In the genomic region with DNA sequence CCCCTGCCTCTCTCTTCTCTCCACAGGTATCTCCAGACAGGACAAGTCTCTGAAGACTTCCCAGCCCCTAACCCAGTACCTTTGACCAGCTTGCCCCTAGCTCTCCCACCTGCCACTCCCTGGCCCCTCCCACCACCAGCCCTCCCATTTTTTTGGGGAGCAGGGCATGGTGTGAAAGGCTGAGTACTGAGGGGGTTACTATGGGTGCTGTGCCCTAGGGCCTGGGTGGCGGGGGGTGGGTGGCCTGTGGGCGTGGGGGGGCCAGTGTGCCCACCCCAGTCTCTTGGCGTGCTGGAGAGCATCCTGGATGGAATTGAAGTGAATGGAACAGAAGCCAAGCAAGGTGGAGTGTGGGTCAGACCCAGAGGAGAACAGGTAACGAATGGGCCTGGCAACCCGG, we compare ENCODE assay signal across 11 mouse cellular contexts. TPM values are rescaled to one million over a fixed set of nuclear protein-coding genes. Genes with fewer than 3 reads are reported as not detected.
DNase-seq lines count a peak whose midpoint lies in the region; ATAC-seq lines count a peak whose summit lies in the region.
"Had no signal": no experiment of that assay in that cellular context is flagged by ENCODE, and none has a peak within 500 bp of the region (broad histone marks: within the 10 kb centered on the region; RNA-seq: fewer than 3 reads in every experiment).

No protein-coding gene starts in this region.

- peak overlapping the region; percentile 35; the same call in 1 of the 2 replicates for H3K27ac ChIP-seq in forebrain, embryonic 10.5 days
- no peak overlapping the region for H3K27ac ChIP-seq in forebrain, embryonic 11.5 days (ENCODE audit: low read depth, low read length)
- 0 out of 2 replicates have a peak overlapping the region, but pooled peaks have one; percentile 9 for H3K27ac ChIP-seq in kidney, embryonic 15.5 days
- no peak overlapping the region; the same call in 1 of the 2 replicates for H3K27ac ChIP-seq in midbrain, embryonic 16.5 days (ENCODE audit: low read length)
- no peak overlapping the region for H3K27ac ChIP-seq in midbrain, embryonic 14.5 days (replicated peaks; ENCODE audit: low read depth, low read length)
- H3K27ac ChIP-seq: embryonic facial prominence, embryonic 12.5 days had no signal

- DNase-seq in forebrain, embryonic 10.5 days (ENCODE audit: extremely low spot score, low spot score): no peak
- no peak for DNase-seq in forebrain, embryonic 11.5 days (ENCODE audit: low spot score)
- no peak for DNase-seq in kidney, postnatal 14 days
- no peak for DNase-seq in midbrain, embryonic 14.5 days
- DNase-seq in frontal cortex, postnatal 25 days (ENCODE audit: low spot score in 2 of 2): no peak
- DNase-seq in embryo, embryonic 10.5 days (ENCODE audit: low spot score): no peak
- DNase-seq: B cell, adult 2 months had no signal

- peaks cover 60% of the 10 kb centered on the region for H3K4me1 ChIP-seq in forebrain, embryonic 10.5 days
- peaks cover 35% of the 10 kb centered on the region for H3K4me1 ChIP-seq in forebrain, embryonic 11.5 days (replicated peaks; ENCODE audit: control insufficient read depth, insufficient read depth, low read length)
- H3K4me1 ChIP-seq in kidney, embryonic 15.5 days: peaks cover 73% of the 10 kb centered on the region
- peaks cover 66% of the 10 kb centered on the region for H3K4me1 ChIP-seq in midbrain, embryonic 16.5 days (ENCODE audit: control insufficient read depth, insufficient read depth, low read length)
- H3K4me1 ChIP-seq in midbrain, embryonic 14.5 days (ENCODE audit: control insufficient read depth, insufficient read depth, low read length): peaks cover 53% of the 10 kb centered on the region

- no peaks in the 10 kb centered on the region for H3K9me3 ChIP-seq in forebrain, embryonic 10.5 days
- no peaks in the 10 kb centered on the region for H3K9me3 ChIP-seq in forebrain, embryonic 11.5 days (ENCODE audit: control insufficient read depth, low read length)
- H3K9me3 ChIP-seq in kidney, embryonic 15.5 days (replicated peaks): no peaks in the 10 kb centered on the region
- no peaks in the 10 kb centered on the region for H3K9me3 ChIP-seq in midbrain, embryonic 16.5 days (replicated peaks; ENCODE audit: control insufficient read depth, low read length, poor library complexity, severe bottlenecking)
- no peaks in the 10 kb centered on the region for H3K9me3 ChIP-seq in midbrain, embryonic 14.5 days (ENCODE audit: control insufficient read depth, low read length)
- H3K9me3 ChIP-seq: embryonic facial prominence, embryonic 12.5 days had no signal

- H3K27me3 ChIP-seq in forebrain, embryonic 10.5 days (ENCODE audit: poor library complexity, severe bottlenecking): peaks cover 7% of the 10 kb centered on the region; the same call in 1 of the 2 replicates
- no peaks in the 10 kb centered on the region for H3K27me3 ChIP-seq in forebrain, embryonic 11.5 days (ENCODE audit: control insufficient read depth, insufficient read depth, low read length)
- no peaks in the 10 kb centered on the region for H3K27me3 ChIP-seq in kidney, embryonic 15.5 days
- no peaks in the 10 kb centered on the region for H3K27me3 ChIP-seq in midbrain, embryonic 16.5 days (ENCODE audit: control insufficient read depth, insufficient read depth, low read depth, low read length)
- H3K27me3 ChIP-seq in midbrain, embryonic 14.5 days (ENCODE audit: control insufficient read depth, insufficient read depth, low read length): no peaks in the 10 kb centered on the region
- H3K27me3 ChIP-seq: embryonic facial prominence, embryonic 12.5 days had no signal

- WGBS in forebrain, embryonic 10.5 days: 92% methylated on average over 5 of the region's 5 CpGs
- 89% methylated on average over 5 of the region's 5 CpGs for WGBS in forebrain, embryonic 11.5 days
- 92% methylated on average over 5 of the region's 5 CpGs for WGBS in kidney, embryonic 15.5 days
- 90% methylated on average over 5 of the region's 5 CpGs for WGBS in midbrain, embryonic 16.5 days
- 94% methylated on average over 5 of the region's 5 CpGs for WGBS in midbrain, embryonic 14.5 days

- peaks cover 18% of the 10 kb centered on the region for H3K36me3 ChIP-seq in forebrain, embryonic 10.5 days (replicated peaks)
- H3K36me3 ChIP-seq in forebrain, embryonic 11.5 days (ENCODE audit: control insufficient read depth, insufficient read depth, low read length): no peaks in the 10 kb centered on the region
- H3K36me3 ChIP-seq in kidney, embryonic 15.5 days: peaks cover 43% of the 10 kb centered on the region
- H3K36me3 ChIP-seq in midbrain, embryonic 16.5 days (ENCODE audit: control insufficient read depth, insufficient read depth, low read length): peaks cover 29% of the 10 kb centered on the region
- H3K36me3 ChIP-seq in midbrain, embryonic 14.5 days (ENCODE audit: control insufficient read depth, insufficient read depth, low read length): peaks cover 46% of the 10 kb centered on the region

- H3K4me3 ChIP-seq in forebrain, embryonic 10.5 days: no peak overlapping the region
- H3K4me3 ChIP-seq in forebrain, embryonic 11.5 days (ENCODE audit: low read depth, low read length): no peak overlapping the region
- no peak overlapping the region for H3K4me3 ChIP-seq in kidney, embryonic 15.5 days (replicated peaks)
- no peak overlapping the region for H3K4me3 ChIP-seq in midbrain, embryonic 16.5 days (ENCODE audit: low read depth, low read length)
- no peak overlapping the region for H3K4me3 ChIP-seq in midbrain, embryonic 14.5 days (replicated peaks; ENCODE audit: low read depth, low read length)
- H3K4me3 ChIP-seq: embryonic facial prominence, embryonic 12.5 days; myocyte had no signal

- H3K9ac ChIP-seq in forebrain, embryonic 11.5 days (ENCODE audit: low read length): no peak overlapping the region
- no peak overlapping the region for H3K9ac ChIP-seq in kidney, embryonic 15.5 days
- 0 out of 2 replicates have a peak overlapping the region, but pooled peaks have one; percentile 16 for H3K9ac ChIP-seq in midbrain, embryonic 16.5 days (ENCODE audit: low read depth, low read length)
- no peak overlapping the region for H3K9ac ChIP-seq in midbrain, embryonic 14.5 days (replicated peaks; ENCODE audit: low read length)

- H3K4me2 ChIP-seq in forebrain, embryonic 11.5 days (ENCODE audit: low read depth, low read length, severe bottlenecking): no peak overlapping the region
- no peak overlapping the region for H3K4me2 ChIP-seq in kidney, embryonic 15.5 days
- no peak overlapping the region for H3K4me2 ChIP-seq in midbrain, embryonic 16.5 days (ENCODE audit: low read length)
- no peak overlapping the region for H3K4me2 ChIP-seq in midbrain, embryonic 14.5 days (ENCODE audit: low read length)
- H3K4me2 ChIP-seq: embryonic facial prominence, embryonic 12.5 days had no signal

- ATAC-seq in forebrain, embryonic 11.5 days (replicated peaks; ENCODE audit: low FRiP score): no peak
- no peak for ATAC-seq in kidney, embryonic 15.5 days (replicated peaks; ENCODE audit: low FRiP score)
- no peak for ATAC-seq in midbrain, embryonic 16.5 days
- ATAC-seq in midbrain, embryonic 14.5 days (ENCODE audit: low FRiP score, low TSS enrichment): no peak

RNA-seq across cellular contexts. Expression of gene Thra, which starts 12.8 kb away (rescaled TPM):
- polyA plus RNA-seq in forebrain, embryonic 10.5 days (2016; fragmentation: Nextera tagmentation; extraction: Ambion mirVana): 9.5 and 10.9 TPM in 2 replicates
- 35.9 and 36.9 TPM in 2 replicates for polyA plus RNA-seq in forebrain, embryonic 11.5 days (2014; fragmentation: Nextera tagmentation; extraction: Ambion mirVana)
- polyA plus RNA-seq in kidney, embryonic 15.5 days (2015; fragmentation: Nextera tagmentation; extraction: Ambion mirVana): 21.7 and 26.9 TPM in 2 replicates
- 139 and 149 TPM in 2 replicates for polyA plus RNA-seq in midbrain, embryonic 16.5 days (2015; fragmentation: Nextera tagmentation; extraction: Ambion mirVana)
- 175 and 194 TPM in 2 replicates for polyA plus RNA-seq in midbrain, embryonic 14.5 days (2014; fragmentation: Nextera tagmentation; extraction: Ambion mirVana)

RNA-seq across cellular contexts. Expression of gene Nr1d1, which starts 21.9 kb away (rescaled TPM):
- 1.5 TPM in 2 replicates for polyA plus RNA-seq in forebrain, embryonic 10.5 days (2016; fragmentation: Nextera tagmentation; extraction: Ambion mirVana)
- 1.0 and 1.6 TPM in 2 replicates for polyA plus RNA-seq in forebrain, embryonic 11.5 days (2014; fragmentation: Nextera tagmentation; extraction: Ambion mirVana)
- 2.0 and 2.3 TPM in 2 replicates for polyA plus RNA-seq in kidney, embryonic 15.5 days (2015; fragmentation: Nextera tagmentation; extraction: Ambion mirVana)
- 3.5 and 5.2 TPM in 2 replicates for polyA plus RNA-seq in midbrain, embryonic 16.5 days (2015; fragmentation: Nextera tagmentation; extraction: Ambion mirVana)
- polyA plus RNA-seq in midbrain, embryonic 14.5 days (2014; fragmentation: Nextera tagmentation; extraction: Ambion mirVana): 3.0 TPM in 2 replicates

RNA-seq across cellular contexts. Expression of gene Med24, which starts 24.0 kb away (rescaled TPM):
- 69.7 and 77.3 TPM in 2 replicates for polyA plus RNA-seq in forebrain, embryonic 10.5 days (2016; fragmentation: Nextera tagmentation; extraction: Ambion mirVana)
- polyA plus RNA-seq in forebrain, embryonic 11.5 days (2014; fragmentation: Nextera tagmentation; extraction: Ambion mirVana): 75.9 and 76.6 TPM in 2 replicates
- polyA plus RNA-seq in kidney, embryonic 15.5 days (2015; fragmentation: Nextera tagmentation; extraction: Ambion mirVana): 58.2 and 64.7 TPM in 2 replicates
- polyA plus RNA-seq in midbrain, embryonic 16.5 days (2015; fragmentation: Nextera tagmentation; extraction: Ambion mirVana): 75.1 and 77.5 TPM in 2 replicates
- polyA plus RNA-seq in midbrain, embryonic 14.5 days (2014; fragmentation: Nextera tagmentation; extraction: Ambion mirVana): 65.7 and 81.1 TPM in 2 replicates

RNA-seq across cellular contexts. Expression of gene Msl1, which starts 42.1 kb away (rescaled TPM):
- 22.9 and 24.1 TPM in 2 replicates for polyA plus RNA-seq in forebrain, embryonic 10.5 days (2016; fragmentation: Nextera tagmentation; extraction: Ambion mirVana)
- polyA plus RNA-seq in forebrain, embryonic 11.5 days (2014; fragmentation: Nextera tagmentation; extraction: Ambion mirVana): 24.0 and 28.4 TPM in 2 replicates
- 25.1 and 25.8 TPM in 2 replicates for polyA plus RNA-seq in kidney, embryonic 15.5 days (2015; fragmentation: Nextera tagmentation; extraction: Ambion mirVana)
- polyA plus RNA-seq in midbrain, embryonic 16.5 days (2015; fragmentation: Nextera tagmentation; extraction: Ambion mirVana): 29.2 and 33.2 TPM in 2 replicates
- 25.0 and 35.9 TPM in 2 replicates for polyA plus RNA-seq in midbrain, embryonic 14.5 days (2014; fragmentation: Nextera tagmentation; extraction: Ambion mirVana)

RNA-seq across cellular contexts. Expression of gene Casc3, which starts 51.4 kb away (rescaled TPM):
- 45.7 and 49.7 TPM in 2 replicates for polyA plus RNA-seq in forebrain, embryonic 10.5 days (2016; fragmentation: Nextera tagmentation; extraction: Ambion mirVana)
- 59.9 and 63.2 TPM in 2 replicates for polyA plus RNA-seq in forebrain, embryonic 11.5 days (2014; fragmentation: Nextera tagmentation; extraction: Ambion mirVana)
- 40.6 and 40.8 TPM in 2 replicates for polyA plus RNA-seq in kidney, embryonic 15.5 days (2015; fragmentation: Nextera tagmentation; extraction: Ambion mirVana)
- polyA plus RNA-seq in midbrain, embryonic 16.5 days (2015; fragmentation: Nextera tagmentation; extraction: Ambion mirVana): 47.0 and 51.7 TPM in 2 replicates
- 46.6 and 57.3 TPM in 2 replicates for polyA plus RNA-seq in midbrain, embryonic 14.5 days (2014; fragmentation: Nextera tagmentation; extraction: Ambion mirVana)

Comparison
In these comparisons a context has a peak if more than half of its experiments do, and no peak if none do; other contexts are left out.
1. H3K27ac ChIP-seq: peak in forebrain, embryonic 10.5 days (single experiment) and kidney, embryonic 15.5 days (single experiment); none in forebrain, embryonic 11.5 days (single experiment), midbrain, embryonic 16.5 days (single experiment) and midbrain, embryonic 14.5 days (single experiment).